Mouse (Mus musculus): ENCODE results near the gene Slc25a35.
"Not testable (repeated sequence)": the region's sequence is repeated elsewhere in the genome, so short reads cannot be mapped to it uniquely, and the experiment has no call there.

The Slc25a35 gene

DNA sequence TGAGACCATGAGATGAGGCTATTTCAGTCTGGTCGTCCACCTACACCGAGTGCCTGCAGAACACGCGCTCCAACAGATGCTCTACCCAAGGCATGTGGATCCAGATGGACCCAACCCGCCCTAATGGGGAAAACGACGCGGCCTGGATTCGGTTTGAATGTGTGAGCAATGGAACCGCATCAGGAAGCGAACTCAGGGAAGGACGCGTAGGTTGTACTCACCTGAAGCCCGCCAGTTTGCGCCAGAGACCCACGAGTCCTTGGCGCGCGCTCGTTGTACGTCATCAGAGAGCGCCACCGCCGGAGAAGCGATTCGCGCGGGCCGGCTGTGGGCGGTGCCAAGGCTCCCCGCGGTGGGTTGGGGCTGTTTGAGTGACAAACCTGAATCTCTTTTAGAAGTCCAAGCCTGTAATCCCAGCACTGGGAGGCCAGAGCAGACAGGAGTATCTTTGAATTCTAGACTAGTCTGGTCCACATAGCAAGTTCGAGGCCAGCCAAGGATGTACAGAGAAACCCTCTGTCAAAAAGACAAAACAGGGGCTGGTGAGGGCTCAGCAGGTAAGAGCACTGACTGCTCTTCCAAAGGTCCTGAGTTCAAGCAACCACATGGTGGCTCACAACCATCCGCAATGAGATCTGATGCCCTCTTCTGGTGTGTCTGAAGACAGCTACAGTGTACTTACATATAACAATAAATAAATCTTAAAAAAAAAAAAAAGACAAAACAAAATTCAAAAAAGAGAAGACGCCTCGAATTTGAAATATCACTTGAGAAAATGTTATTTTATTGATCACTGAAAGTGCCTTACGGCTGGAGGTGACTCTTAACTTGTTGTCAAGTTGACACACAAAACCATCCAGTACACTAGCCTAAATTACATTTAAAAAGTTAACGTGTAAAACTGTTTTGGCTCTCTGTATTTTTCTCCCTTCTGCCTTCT, 40.5 kb downstream of the Slc25a35 start, which contains the start of gene Pfas:
Gene Pfas (minus strand): TSS at position 279 of the 940 bp plus-strand sequence.
- DNase-seq (ENCODE audit: low spot score), result peak; percentile 97

DNA sequence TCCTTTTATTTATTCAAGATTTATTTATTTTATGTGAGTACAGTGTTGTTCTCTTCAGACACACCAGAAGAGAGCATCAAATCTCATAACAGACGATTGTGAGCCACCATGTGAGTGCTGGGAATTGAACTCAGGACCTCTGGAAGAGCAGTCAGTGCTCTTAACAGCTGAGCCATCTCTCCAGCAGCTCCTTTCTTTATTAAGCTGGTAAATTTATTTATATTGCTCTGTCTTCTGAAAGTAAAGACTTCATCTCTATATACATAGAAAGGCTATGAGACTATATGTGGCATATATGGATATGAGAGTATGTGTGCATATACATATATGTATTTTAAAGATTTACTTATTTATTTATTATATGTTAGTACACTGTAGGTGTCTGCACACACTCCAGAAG, 41.6 kb downstream of the Slc25a35 start:
- no peak for DNase-seq (ENCODE audit: low spot score)

GRCm38 (mm10) chr11:69010400-69011323, 42.7 kb downstream of the Slc25a35 start:
- no peak for DNase-seq (ENCODE audit: low spot score)

GRCm38 (mm10) chr11:69011445-69011844, 43.5 kb downstream of the Slc25a35 start:
- not testable (repeated sequence) for DNase-seq (ENCODE audit: low spot score)

GRCm38 (mm10) chr11:69012071-69012601, 44.2 kb downstream of the Slc25a35 start:
- peak; percentile 94 for DNase-seq (ENCODE audit: low spot score)

GRCm38 (mm10) chr11:69015644-69016441, 47.9 kb downstream of the Slc25a35 start, which contains the start of gene Ctc1:
Ctc1 (plus strand) TSS chr11:69015911.
- DNase-seq (ENCODE audit: low spot score), result peak; percentile 97

GRCm38 (mm10) chr11:69016755-69017154, 48.8 kb downstream of the Slc25a35 start:
- no peak for DNase-seq (ENCODE audit: low spot score)

- DNase-seq (ENCODE audit: low spot score), result no peak
These were observed 52.8 kb downstream of the Slc25a35 start for GRCm38 (mm10) chr11:69020691-69021090.

All from embryo, embryonic 10.5 days (tissue).